Mouse (Mus musculus): ENCODE results near the gene Pja2.
A peak's percentile ranks its signal among the peaks of the same experiment; 100 is the strongest.
"Not testable (repeated sequence)": the region's sequence is repeated elsewhere in the genome, so short reads cannot be mapped to it uniquely, and the experiment has no call there.

The Pja2 gene

DNA sequence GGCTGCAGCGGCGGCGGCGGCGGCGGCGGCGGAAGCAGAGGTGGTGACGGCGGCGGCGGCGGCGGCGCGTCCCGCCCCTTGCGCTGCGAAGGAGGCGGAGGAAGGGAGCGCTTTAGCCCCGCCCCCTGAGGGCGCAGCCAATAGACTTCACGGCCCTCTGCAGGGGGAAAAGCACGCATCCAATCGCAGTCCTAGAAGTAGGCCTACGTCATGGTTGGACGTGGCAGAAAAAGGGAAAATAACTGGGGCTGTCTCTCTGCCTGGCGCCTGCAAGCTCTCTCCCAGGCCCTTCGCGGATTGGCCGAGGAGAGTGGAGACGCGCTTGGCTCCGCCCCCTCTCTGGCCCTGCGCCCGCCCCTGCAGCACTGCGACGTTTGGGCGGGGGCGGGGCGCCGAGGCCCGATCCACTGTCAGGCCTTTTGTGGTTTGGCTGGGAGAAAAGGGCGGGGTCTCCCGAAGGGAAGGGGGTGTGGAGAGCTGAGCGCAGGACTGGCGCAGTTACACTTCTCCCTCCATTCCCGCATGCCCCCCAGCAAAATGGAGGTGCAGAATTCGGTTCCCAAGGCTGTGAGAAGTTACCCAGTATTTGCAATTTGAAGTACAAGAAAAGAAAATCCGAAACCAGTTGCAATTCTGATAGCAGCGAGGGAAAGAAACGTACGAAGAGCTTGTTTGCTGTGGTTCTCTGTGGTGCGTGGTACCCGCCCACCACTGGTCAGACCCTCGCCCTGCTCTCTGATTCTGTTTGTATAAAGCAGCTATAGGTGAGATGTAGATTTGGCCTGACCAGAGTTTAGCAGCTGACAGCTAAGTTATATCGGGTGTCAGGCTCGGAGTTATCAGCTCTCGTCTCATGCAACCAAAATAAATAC is at the start of gene Pja2:
Pja2 (minus strand) TSS at position 19 of the 872 bp plus-strand sequence.
- peak; percentile 99 for DNase-seq (ENCODE audit: low read depth, low spot score)

DNA sequence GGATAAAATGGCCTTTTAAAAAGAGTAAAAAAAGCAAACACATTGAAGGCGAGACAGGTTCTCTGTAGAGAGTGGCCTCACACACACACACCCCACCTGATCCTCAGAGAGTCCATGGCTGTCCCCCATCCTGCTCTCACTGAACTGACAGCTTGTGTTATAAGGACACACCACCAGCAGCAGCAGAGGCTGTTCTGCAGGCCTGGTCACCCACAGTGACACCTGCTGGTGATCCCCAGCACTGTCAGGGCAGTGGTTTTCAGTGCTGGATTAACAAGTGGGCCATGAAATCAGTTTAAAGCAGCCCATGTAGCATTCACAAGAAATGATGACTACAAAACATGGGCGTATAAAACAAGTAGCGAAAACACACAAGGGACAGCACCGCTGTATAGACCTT is 43.6 kb upstream of the Pja2 start:
- DNase-seq (ENCODE audit: low read depth, low spot score), result peak; percentile 76

DNA sequence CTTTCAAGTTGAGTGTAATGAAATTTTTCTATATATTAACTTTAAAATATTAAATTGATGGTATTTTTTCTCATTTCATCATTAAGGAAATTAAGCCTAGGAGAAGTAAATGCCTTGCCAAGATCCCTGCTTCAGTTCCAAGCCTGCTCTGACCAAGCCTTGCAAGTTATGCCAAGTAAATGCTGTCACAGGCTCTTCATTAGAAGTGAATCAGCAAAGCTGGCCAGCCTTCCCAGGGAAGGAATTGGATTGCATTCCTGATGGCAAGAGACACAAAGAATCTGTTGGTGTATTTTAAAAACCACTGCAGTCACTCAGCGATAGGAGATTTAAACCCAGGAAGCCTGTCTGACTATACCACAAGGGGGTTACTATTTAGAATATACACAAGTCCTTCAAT is 32.0 kb upstream of the Pja2 start:
- no peak for DNase-seq (ENCODE audit: low read depth, low spot score)

DNA sequence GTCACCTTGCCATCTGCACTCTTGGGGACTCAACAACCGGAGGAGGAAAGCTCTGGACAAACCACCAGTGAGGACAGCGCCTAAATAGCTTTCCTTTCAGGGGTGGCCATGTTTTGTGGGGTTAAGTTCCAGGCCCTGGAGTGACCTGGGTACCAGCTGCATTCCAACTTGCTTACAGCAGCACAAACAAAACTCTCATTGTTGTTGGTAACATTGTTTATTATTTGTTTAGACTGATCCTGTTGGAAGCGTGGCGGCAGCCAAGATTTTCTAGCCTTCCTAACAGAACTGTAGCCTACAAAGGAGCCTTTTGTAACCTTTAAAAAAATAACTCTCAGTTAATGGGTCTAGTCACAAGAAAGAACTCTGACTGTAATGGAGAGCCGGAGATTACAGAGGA is 30.9 kb upstream of the Pja2 start:
- DNase-seq (ENCODE audit: low read depth, low spot score), result no peak

- DNase-seq (ENCODE audit: low read depth, low spot score), result no peak
These were observed 30.3 kb upstream of the Pja2 start for GRCm38 (mm10) chr17:64361911-64362425.

- no peak for DNase-seq (ENCODE audit: low read depth, low spot score)
These were observed 22.2 kb upstream of the Pja2 start for GRCm38 (mm10) chr17:64353940-64354339.

- DNase-seq (ENCODE audit: low read depth, low spot score), result no peak
These were observed 14.4 kb upstream of the Pja2 start for GRCm38 (mm10) chr17:64346135-64346534.

DNA sequence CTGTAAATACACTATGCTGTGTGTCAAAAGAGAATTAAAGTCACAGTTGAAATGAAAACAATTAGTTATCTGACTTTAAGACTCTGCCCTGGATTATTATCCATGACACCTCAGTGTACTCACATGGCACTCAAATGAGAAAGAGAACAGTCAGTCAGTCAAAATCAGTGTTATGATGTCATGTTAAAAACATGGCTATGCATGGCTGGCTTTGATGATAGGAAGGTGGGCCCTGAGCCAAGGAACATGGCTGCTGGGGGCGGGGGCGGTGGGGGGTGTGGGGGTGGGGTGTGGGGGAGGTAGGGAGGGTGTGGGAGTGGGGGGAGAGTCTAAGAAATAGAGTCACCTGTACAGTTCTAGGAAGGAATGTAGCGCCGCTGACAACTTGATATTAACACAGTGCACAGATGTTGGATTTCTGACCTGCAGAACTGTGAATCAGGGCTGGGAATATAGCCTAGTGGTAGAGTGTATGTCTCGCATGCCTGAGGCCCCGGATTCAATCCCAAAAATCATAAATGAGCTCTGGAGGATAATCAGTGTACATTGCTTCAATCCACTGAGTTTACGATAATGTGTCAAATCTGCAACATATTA is 13.0 kb upstream of the Pja2 start:
- DNase-seq (ENCODE audit: low read depth, low spot score), result no peak

- no peak for DNase-seq (ENCODE audit: low read depth, low spot score)
These were observed 10.0 kb upstream of the Pja2 start for GRCm38 (mm10) chr17:64341698-64342097.

DNA sequence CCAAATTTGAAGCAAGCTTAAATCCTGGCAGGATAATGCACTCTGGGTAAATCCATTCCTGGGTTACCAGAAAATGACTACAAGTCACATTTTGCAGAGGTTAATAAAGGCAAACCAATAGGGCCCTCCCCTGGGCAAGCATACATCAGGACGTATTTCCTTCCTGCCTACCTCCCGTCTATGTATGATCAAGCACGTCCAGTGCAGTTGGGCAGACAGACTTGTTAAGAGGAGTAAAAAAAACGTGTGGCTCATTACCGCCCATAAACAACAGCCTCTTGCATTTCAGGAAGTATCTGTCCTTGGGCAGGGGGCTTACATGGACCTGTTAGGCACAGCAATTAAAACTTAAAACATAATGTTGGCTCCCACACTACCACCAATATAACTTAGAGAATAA is 8.0 kb upstream of the Pja2 start:
- no peak for DNase-seq (ENCODE audit: low read depth, low spot score)

DNA sequence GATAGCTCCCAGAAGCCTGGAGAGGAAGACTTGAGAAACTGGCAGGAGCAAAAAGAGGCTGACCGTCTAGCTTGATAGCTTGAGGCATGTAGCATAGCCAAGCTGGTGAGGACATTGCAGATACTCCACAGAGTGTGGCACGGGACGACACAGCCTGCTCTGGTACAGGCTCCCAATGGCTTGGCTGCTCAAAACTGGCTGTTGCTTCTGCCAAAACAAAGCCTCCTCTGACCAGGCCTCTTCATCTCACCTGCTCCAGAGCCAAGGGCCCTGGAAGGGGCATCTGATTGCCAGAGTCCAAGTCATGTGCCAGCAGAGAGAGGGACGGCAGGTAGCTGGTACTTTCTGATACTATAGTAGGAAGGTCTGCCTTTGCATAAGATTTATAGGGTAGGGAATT is 5.5 kb upstream of the Pja2 start:
- DNase-seq (ENCODE audit: low read depth, low spot score), result no peak

DNA sequence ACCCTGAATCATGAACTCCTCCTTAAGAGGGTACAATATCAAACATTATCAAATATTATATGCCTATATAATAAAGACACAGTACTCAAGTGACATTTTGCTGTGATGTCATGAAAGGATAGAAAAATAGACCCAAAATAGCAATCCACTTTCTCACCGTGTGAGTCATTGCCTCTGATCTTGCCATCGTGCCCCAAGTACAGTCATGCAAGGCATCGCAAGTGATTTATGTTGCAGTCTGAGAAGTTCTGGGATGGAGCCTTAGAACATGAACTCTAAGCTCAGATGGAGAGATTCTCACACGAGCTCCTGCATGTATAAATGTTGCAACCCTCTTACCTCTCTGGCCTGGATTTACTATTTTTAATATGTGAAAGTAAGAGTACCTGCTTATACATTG is 2.2 kb upstream of the Pja2 start:
- no peak for DNase-seq (ENCODE audit: low read depth, low spot score)

DNA sequence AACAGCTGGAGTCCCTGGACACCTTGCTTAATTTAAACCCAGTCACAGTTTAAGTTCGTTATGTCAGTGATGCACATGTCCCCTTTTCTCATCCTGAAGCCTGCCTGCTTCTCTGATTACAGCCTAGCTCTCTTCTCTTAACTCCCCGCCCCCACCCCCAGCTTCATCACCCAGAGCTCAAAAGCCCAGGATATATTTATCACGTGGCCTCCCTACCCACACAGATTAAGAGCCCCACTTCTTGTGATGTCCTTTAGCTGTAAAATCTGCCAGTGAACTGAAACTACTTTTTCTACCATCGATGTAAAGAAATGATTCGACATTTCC is 1.0 kb upstream of the Pja2 start:
- DNase-seq (ENCODE audit: low read depth, low spot score), result no peak

DNA sequence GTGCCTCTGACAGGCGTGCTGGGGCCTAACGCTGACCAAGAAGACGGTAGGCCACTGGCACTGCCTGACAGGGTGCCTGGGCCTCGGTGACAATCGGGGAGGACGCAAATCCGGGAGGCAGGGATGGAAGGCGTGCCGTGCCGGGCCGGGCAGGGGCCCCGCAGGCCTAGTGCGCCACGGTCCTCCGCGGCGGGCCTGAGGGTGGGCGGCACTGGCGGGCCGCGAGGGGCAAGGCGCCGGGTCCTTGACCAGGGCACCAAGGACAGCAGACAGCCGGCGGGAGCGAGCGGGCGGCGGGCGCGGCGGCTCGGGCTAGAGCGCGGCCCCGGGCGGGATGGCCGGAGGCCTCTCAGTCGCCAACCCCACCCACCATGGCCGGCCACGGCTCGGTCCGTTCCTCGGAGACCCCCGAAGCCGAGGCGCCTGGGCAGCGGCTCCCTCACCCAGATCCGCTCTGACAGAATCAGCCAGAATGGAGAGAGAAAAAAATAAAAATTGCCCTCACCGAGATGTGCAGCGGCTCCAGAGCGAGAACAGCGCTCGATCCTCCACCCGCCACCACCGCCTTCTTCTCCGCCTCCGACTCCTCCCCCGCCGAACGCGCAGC is 322 bp downstream of the Pja2 start:
- DNase-seq (ENCODE audit: low read depth, low spot score), result peak; percentile 8

- no peak for DNase-seq (ENCODE audit: low read depth, low spot score)
These were observed 831 bp downstream of the Pja2 start for GRCm38 (mm10) chr17:64330885-64331284.

GRCm38 (mm10) chr17:64324556-64324955 is 7.2 kb downstream of the Pja2 start:
- no peak for DNase-seq (ENCODE audit: low read depth, low spot score)

DNA sequence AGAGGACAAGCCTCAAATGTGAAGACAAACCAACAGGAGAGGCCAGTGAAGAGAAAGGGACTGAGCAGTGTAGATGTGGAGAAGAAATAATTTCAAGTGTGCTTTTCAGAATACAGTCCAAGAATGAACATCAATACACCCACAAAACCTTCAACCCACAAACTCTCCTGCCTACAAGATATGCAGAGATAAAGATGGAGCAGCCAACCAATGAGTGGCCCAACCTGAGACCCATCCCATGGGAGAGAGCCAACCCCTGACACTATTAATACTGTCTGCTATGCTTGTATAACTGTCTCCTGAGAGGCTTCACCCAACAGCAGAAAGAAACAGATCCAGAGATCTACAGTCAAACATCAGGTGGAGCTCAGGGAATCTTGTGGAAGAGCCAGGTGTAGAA is 16.3 kb downstream of the Pja2 start:
- no peak for DNase-seq (ENCODE audit: low read depth, low spot score)

- not testable (repeated sequence) for DNase-seq (ENCODE audit: low read depth, low spot score)
These were observed 17.2 kb downstream of the Pja2 start for GRCm38 (mm10) chr17:64314523-64314922.

GRCm38 (mm10) chr17:64297628-64298027 is 34.1 kb downstream of the Pja2 start:
- no peak for DNase-seq (ENCODE audit: low read depth, low spot score)

- DNase-seq (ENCODE audit: low read depth, low spot score), result peak; percentile 18
These were observed 39.0 kb downstream of the Pja2 start for GRCm38 (mm10) chr17:64292740-64293139.

- no peak for DNase-seq (ENCODE audit: low read depth, low spot score)
These were observed 42.0 kb downstream of the Pja2 start for GRCm38 (mm10) chr17:64289684-64290083.

GRCm38 (mm10) chr17:64288000-64288399 is 43.7 kb downstream of the Pja2 start:
- no peak for DNase-seq (ENCODE audit: low read depth, low spot score)

GRCm38 (mm10) chr17:64286836-64287235 is 44.9 kb downstream of the Pja2 start:
- no peak for DNase-seq (ENCODE audit: low read depth, low spot score)
